Mouse (Mus musculus) limb, embryonic 15.5 days (tissue): Measurements from ENCODE around the gene Sept1. TPM values are rescaled to one million over a fixed set of nuclear protein-coding genes. Genes with fewer than 3 reads are reported as not detected.

Experiments
- ATAC-seq: fragments of 200-750 bp; cut with Nextera tagmentation; 2 replicates; pipeline ENCODE4 v1.8.0; 2017; ENCODE audit warnings: low read depth, moderate TSS enrichment; ENCODE audit not compliant: insufficient number of reproducible peaks, low FRiP score, low TSS enrichment
- H3K27ac ChIP-seq: fragments of 300-500 bp; sonication (generic); 2 replicates; pipeline ENCODE4 v1.5.1; 2015; ENCODE audit warnings: moderate library complexity, mild to moderate bottlenecking, inconsistent platforms
- H3K27me3 ChIP-seq: fragments of 300-500 bp; sonication (generic); 2 replicates; pipeline ENCODE4 v1.6.1; 2015; ENCODE audit warnings: inconsistent platforms
- H3K36me3 ChIP-seq: fragments of 300-500 bp; sonication (generic); 2 replicates; pipeline ENCODE4 v1.6.1; 2015; ENCODE audit warnings: inconsistent platforms
- H3K4me1 ChIP-seq: fragments of 300-500 bp; sonication (generic); 2 replicates; pipeline ENCODE4 v1.6.1; 2015; ENCODE audit warnings: inconsistent platforms
- H3K4me2 ChIP-seq: fragments of 300-500 bp; sonication (generic); 2 replicates; pipeline ENCODE4 v1.6.1; 2015; ENCODE audit warnings: mild to moderate bottlenecking, inconsistent platforms
- H3K4me3 ChIP-seq: fragments of 300-500 bp; sonication (generic); 2 replicates; pipeline ENCODE4 v1.5.1; 2015; ENCODE audit warnings: mild to moderate bottlenecking, inconsistent platforms
- H3K9ac ChIP-seq: fragments of 300-500 bp; sonication (generic); 2 replicates; pipeline ENCODE4 v1.6.1; 2015; ENCODE audit warnings: inconsistent platforms
- H3K9me3 ChIP-seq: fragments of 300-500 bp; sonication (generic); 2 replicates; pipeline ENCODE4 v1.6.1; 2016; ENCODE audit warnings: inconsistent platforms
- WGBS: fragments of 180-500 bp; shearing (Covaris S2); methylation state at CpG from one replicate; pipeline ENCODE4 v1.1.7; 2015; 5-methylcytosine and 5-hydroxymethylcytosine counted together
- polyA plus RNA-seq: library from polyadenylated mRNA; unstranded; fragments of >200 nt; fragmentation: Nextera tagmentation; extraction: Ambion mirVana; gene quantifications from 2 replicates; pipeline ENCODE4 v1.2.1, GENCODE M21; 2015

Gene Sept1
- polyA plus RNA-seq, 1 experiment from 2014 or later = 22.7 TPM

- Histone ChIP-seq H3K27ac (no peak overlapping the region), H3K36me3 (peaks cover 23% of the 10 kb centered on the region), H3K9me3 (no peaks in the 10 kb centered on the region), H3K4me3 (no peak overlapping the region), H3K27me3 (no peaks in the 10 kb centered on the region), H3K9ac (no peak overlapping the region), H3K4me2 (no peak overlapping the region), H3K4me1 (peaks cover 16% of the 10 kb centered on the region)
- WGBS = 83% methylated on average over 2 of the region's 2 CpGs
- ATAC-seq = no peak
Measured at GRCm38 (mm10) chr7:127270256-127270655, 37.3 kb upstream of the Sept1 start.

- no peak for ATAC-seq
- H3K27me3 ChIP-seq = no peaks in the 10 kb centered on the region
- no peak overlapping the region for H3K4me2 ChIP-seq
- H3K4me1 ChIP-seq = peaks cover 17% of the 10 kb centered on the region
- no peak overlapping the region for H3K27ac ChIP-seq
- WGBS = 96% methylated on average over 3 of the region's 3 CpGs
- H3K9ac ChIP-seq = no peak overlapping the region
- no peaks in the 10 kb centered on the region for H3K36me3 ChIP-seq
- H3K4me3 ChIP-seq = no peak overlapping the region
- H3K9me3 ChIP-seq = no peaks in the 10 kb centered on the region
Measured at GRCm38 (mm10) chr7:127263526-127263925, 30.6 kb upstream of the Sept1 start.

- H3K4me3 ChIP-seq = no peak overlapping the region
- ATAC-seq = no peak
- H3K4me1 ChIP-seq = peaks cover 17% of the 10 kb centered on the region
- no peak overlapping the region for H3K9ac ChIP-seq
- no peaks in the 10 kb centered on the region for H3K27me3 ChIP-seq
- no peaks in the 10 kb centered on the region for H3K9me3 ChIP-seq
- H3K4me2 ChIP-seq = no peak overlapping the region
- peaks cover 1% of the 10 kb centered on the region; the same call in 1 of the 2 replicates for H3K36me3 ChIP-seq
- 78% methylated on average over 10 of the region's 10 CpGs for WGBS
- H3K27ac ChIP-seq = no peak overlapping the region
Measured at GRCm38 (mm10) chr7:127262218-127262961, 29.5 kb upstream of the Sept1 start.

GRCm38 (mm10) chr7:127260309-127261111 lies 27.6 kb upstream of the Sept1 start, which contains the start of gene Dctpp1:
TSS of gene Dctpp1 (minus strand) at chr7:127260709.
- Histone ChIP-seq H3K27me3 (no peaks in the 10 kb centered on the region), H3K9me3 (no peaks in the 10 kb centered on the region)
- peak; percentile 98 for ATAC-seq

DNA sequence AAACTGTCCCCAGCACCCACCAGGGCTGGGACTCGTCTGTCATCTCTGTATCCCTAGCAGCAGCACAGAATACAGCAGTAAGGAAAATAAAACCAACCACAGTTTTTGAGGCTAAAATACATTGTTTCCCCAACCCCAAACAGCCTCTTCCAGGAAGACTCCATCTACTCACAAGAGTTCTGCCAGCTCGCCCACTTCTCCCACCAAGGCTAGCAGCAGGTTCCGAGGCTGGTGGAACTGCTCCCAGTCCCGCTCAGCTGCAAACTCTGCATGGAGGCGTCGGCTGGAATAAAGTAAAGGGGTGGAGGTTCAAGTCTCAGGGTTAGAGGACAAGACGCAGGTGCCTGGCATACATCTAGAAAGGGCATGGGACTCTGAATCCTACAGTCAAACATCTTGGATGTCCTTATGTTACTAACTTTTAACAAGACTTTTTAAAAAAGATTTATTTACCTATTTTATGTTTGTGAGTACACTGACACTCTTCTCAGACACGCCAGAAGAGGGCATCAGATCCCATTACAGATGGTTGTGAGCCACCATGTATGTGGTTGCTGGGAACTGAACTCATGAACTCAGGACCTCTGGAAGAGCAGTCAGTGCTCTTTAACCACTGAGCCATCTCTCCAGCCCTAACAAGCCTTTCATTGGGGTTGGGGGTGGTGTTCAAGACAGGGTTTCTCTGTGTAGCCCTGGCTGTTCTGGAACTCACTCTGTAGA lies 26.4 kb upstream of the Sept1 start:
- Histone ChIP-seq H3K9ac (no peak overlapping the region), H3K4me1 (peaks cover 25% of the 10 kb centered on the region), H3K9me3 (no peaks in the 10 kb centered on the region), H3K36me3 (peaks cover 14% of the 10 kb centered on the region), H3K27ac (no peak overlapping the region), H3K27me3 (no peaks in the 10 kb centered on the region), H3K4me3 (peak overlapping the region; percentile 60), H3K4me2 (peak overlapping the region; percentile 73)
- WGBS = 65% methylated on average over 8 of the region's 8 CpGs
- ATAC-seq = no peak

More at GRCm38 (mm10) chr7:127260309-127261111, 27.6 kb upstream of the Sept1 start, which contains the start of gene Dctpp1:
- Histone ChIP-seq H3K4me1 (peaks cover 17% of the 10 kb centered on the region), H3K9ac (peak within 1 kb of the TSS; percentile 71), H3K27ac (peak within 1 kb of the TSS; percentile 8; the same call in 1 of the 2 replicates), H3K36me3 (peaks cover 14% of the 10 kb centered on the region), H3K4me3 (peak within 1 kb of the TSS; percentile 60), H3K4me2 (peak within 1 kb of the TSS; percentile 73)
- WGBS = under 1% methylated on average over 50 of the region's 50 CpGs

- H3K9ac ChIP-seq = no peak overlapping the region
Measured at GRCm38 (mm10) chr7:127256518-127256917, 23.6 kb upstream of the Sept1 start.

DNA sequence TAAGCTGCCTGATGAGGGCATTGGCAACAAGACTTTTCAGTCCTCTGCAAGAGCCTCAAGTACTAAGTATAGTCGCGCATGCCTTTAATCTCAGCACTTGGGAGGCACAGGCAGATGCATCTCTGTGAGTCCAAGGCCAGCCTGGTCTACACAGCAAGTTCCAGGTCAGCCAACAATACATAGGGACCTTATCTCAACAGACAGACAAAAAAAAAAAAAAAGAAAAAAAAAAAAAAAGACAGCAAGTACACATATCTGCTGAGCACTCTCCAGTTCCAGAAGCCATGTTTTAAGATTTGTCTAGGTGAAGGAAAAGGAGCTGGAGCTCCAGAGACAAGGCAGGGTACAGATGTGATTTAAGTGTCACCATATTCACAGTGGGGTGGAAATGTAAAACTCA lies 23.0 kb upstream of the Sept1 start:
- WGBS = 90% methylated on average over 2 of the region's 2 CpGs
- H3K36me3 ChIP-seq = peaks cover 19% of the 10 kb centered on the region
- no peak for ATAC-seq
- peaks cover 24% of the 10 kb centered on the region for H3K4me1 ChIP-seq
- no peak overlapping the region for H3K4me2 ChIP-seq
- H3K4me3 ChIP-seq = no peak overlapping the region
- no peaks in the 10 kb centered on the region for H3K9me3 ChIP-seq
- no peak overlapping the region for H3K9ac ChIP-seq
- H3K27me3 ChIP-seq = no peaks in the 10 kb centered on the region
- H3K27ac ChIP-seq = no peak overlapping the region

More at GRCm38 (mm10) chr7:127256518-127256917, 23.6 kb upstream of the Sept1 start:
- ATAC-seq = no peak
- Histone ChIP-seq H3K36me3 (peaks cover 16% of the 10 kb centered on the region), H3K4me3 (no peak overlapping the region), H3K9me3 (no peaks in the 10 kb centered on the region), H3K4me2 (no peak overlapping the region), H3K27me3 (no peaks in the 10 kb centered on the region), H3K27ac (no peak overlapping the region), H3K4me1 (peaks cover 29% of the 10 kb centered on the region)
- WGBS = 90% methylated on average over 5 of the region's 5 CpGs

GRCm38 (mm10) chr7:127255008-127255407 lies 22.1 kb upstream of the Sept1 start:
- Histone ChIP-seq H3K4me2 (peak overlapping the region; percentile 95), H3K9me3 (no peaks in the 10 kb centered on the region), H3K4me3 (peak overlapping the region; percentile 60), H3K27me3 (no peaks in the 10 kb centered on the region), H3K4me1 (peaks cover 22% of the 10 kb centered on the region), H3K9ac (no peak overlapping the region), H3K36me3 (peaks cover 24% of the 10 kb centered on the region), H3K27ac (peak overlapping the region; percentile 91)
- WGBS = 20% methylated on average over 4 of the region's 4 CpGs
- no peak for ATAC-seq

- Histone ChIP-seq H3K4me1 (peaks cover 14% of the 10 kb centered on the region), H3K27ac (peak overlapping the region; percentile 91), H3K9ac (peak overlapping the region; percentile 67), H3K27me3 (no peaks in the 10 kb centered on the region), H3K36me3 (peaks cover 33% of the 10 kb centered on the region), H3K4me3 (peak overlapping the region; percentile 60), H3K4me2 (peak overlapping the region; percentile 95), H3K9me3 (no peaks in the 10 kb centered on the region)
- ATAC-seq = peak; percentile 90
- under 1% methylated on average over 135 of the region's 136 CpGs for WGBS
Measured at GRCm38 (mm10) chr7:127253821-127254769, 21.2 kb upstream of the Sept1 start.

GRCm38 (mm10) chr7:127253341-127253740 lies 20.4 kb upstream of the Sept1 start:
- H3K4me1 ChIP-seq = peaks cover 12% of the 10 kb centered on the region
- H3K27me3 ChIP-seq = no peaks in the 10 kb centered on the region
- ATAC-seq = no peak
- 66% methylated on average over 6 of the region's 6 CpGs for WGBS
- peak overlapping the region; percentile 91 for H3K27ac ChIP-seq
- peaks cover 38% of the 10 kb centered on the region for H3K36me3 ChIP-seq
- H3K4me2 ChIP-seq = peak overlapping the region; percentile 95
- H3K4me3 ChIP-seq = peak overlapping the region; percentile 60
- H3K9ac ChIP-seq = peak overlapping the region; percentile 67; the same call in 1 of the 2 replicates
- H3K9me3 ChIP-seq = no peaks in the 10 kb centered on the region

- H3K9ac ChIP-seq = no peak overlapping the region
- H3K4me1 ChIP-seq = peaks cover 12% of the 10 kb centered on the region
- no peak overlapping the region for H3K27ac ChIP-seq
- H3K36me3 ChIP-seq = peaks cover 45% of the 10 kb centered on the region
- no peaks in the 10 kb centered on the region for H3K9me3 ChIP-seq
- ATAC-seq = no peak
- WGBS = 91% methylated on average over 2 of the region's 2 CpGs
- no peaks in the 10 kb centered on the region for H3K27me3 ChIP-seq
- no peak overlapping the region for H3K4me2 ChIP-seq
- no peak overlapping the region for H3K4me3 ChIP-seq
Measured at GRCm38 (mm10) chr7:127252414-127252813, 19.5 kb upstream of the Sept1 start.
